Mouse (Mus musculus) limb, embryonic 11.5 days (tissue): Measurements from ENCODE around the gene Tfap4. TPM values are rescaled to one million over a fixed set of nuclear protein-coding genes. Genes with fewer than 3 reads are reported as not detected.

Source experiments
- ATAC-seq: fragments of 200-750 bp; cut with Nextera tagmentation; 2 replicates; pipeline ENCODE4 v1.8.0; 2017; ENCODE audit warnings: low read depth; ENCODE audit not compliant: insufficient number of reproducible peaks, low FRiP score, low TSS enrichment
- DNase-seq: peaks from one replicate; pipeline ENCODE4 v3.0.0-alpha.2; 2015; ENCODE audit warnings: low spot score
- H3K27ac ChIP-seq: fragments of 300-500 bp; sonication (generic); replicated peaks from 2 replicates; pipeline ENCODE4 v1.5.1; 2014; ENCODE audit warnings: low read depth, mild to moderate bottlenecking, low read length
- H3K27me3 ChIP-seq: fragments of 300-500 bp; sonication (generic); 2 replicates; pipeline ENCODE4 v1.6.1; 2014; ENCODE audit warnings: mild to moderate bottlenecking, low read length, mixed read lengths; ENCODE audit not compliant: control insufficient read depth, insufficient read depth
- H3K36me3 ChIP-seq: fragments of 300-500 bp; sonication (generic); 2 replicates; pipeline ENCODE4 v1.6.1; 2014; ENCODE audit warnings: mild to moderate bottlenecking, low read length, moderate library complexity, mixed read lengths; ENCODE audit not compliant: control insufficient read depth, insufficient read depth
- H3K4me1 ChIP-seq: fragments of 300-500 bp; sonication (generic); 2 replicates; pipeline ENCODE4 v1.6.1; 2014; ENCODE audit warnings: low read length, mixed read lengths; ENCODE audit not compliant: control insufficient read depth, insufficient read depth
- H3K4me2 ChIP-seq: fragments of 300-500 bp; sonication (generic); 2 replicates; pipeline ENCODE4 v1.6.1; 2014; ENCODE audit warnings: low read depth, mild to moderate bottlenecking, moderate library complexity; ENCODE audit not compliant: severe bottlenecking
- H3K4me3 ChIP-seq: fragments of 300-500 bp; sonication (generic); 2 replicates; pipeline ENCODE4 v1.5.1; 2014; ENCODE audit warnings: low read depth, low read length
- H3K9ac ChIP-seq: fragments of 300-500 bp; sonication (generic); 2 replicates; pipeline ENCODE4 v1.6.1; 2014; ENCODE audit warnings: mild to moderate bottlenecking, low read length
- H3K9me3 ChIP-seq: fragments of 300-500 bp; sonication (generic); 2 replicates; pipeline ENCODE4 v1.6.1; 2016; ENCODE audit warnings: low read length; ENCODE audit not compliant: control insufficient read depth
- WGBS: fragments of 180-500 bp; shearing (Covaris S2); extraction: QIAGEN DNeasy Blood & Tissue Kit; methylation state at CpG from one replicate; pipeline ENCODE4 v1.1.7; 2014; 5-methylcytosine and 5-hydroxymethylcytosine counted together
- polyA plus RNA-seq: library from polyadenylated mRNA; unstranded; fragments of >200 nt; fragmentation: Nextera tagmentation; extraction: Ambion mirVana; gene quantifications from 2 replicates; pipeline ENCODE4 v1.2.1, GENCODE M21; 2014

Tfap4 gene
- 34.7 and 35.3 TPM in 2 replicates for polyA plus RNA-seq

GRCm38 (mm10) chr16:4559715-4560144 is at the start of gene Tfap4:
Gene Tfap4, minus strand, starts transcription at chr16:4559854.
- Histone ChIP-seq H3K27ac (peak within 1 kb of the TSS; percentile 89), H3K27me3 (no peaks in the 10 kb centered on the region), H3K9ac (peak within 1 kb of the TSS; percentile 85), H3K4me2 (peak within 1 kb of the TSS; percentile 86), H3K4me3 (peak within 1 kb of the TSS; percentile 81), H3K4me1 (peaks cover 14% of the 10 kb centered on the region), H3K36me3 (no peaks in the 10 kb centered on the region), H3K9me3 (no peaks in the 10 kb centered on the region)
- peak; percentile 27; the same call in 1 of the 2 replicates for ATAC-seq
- WGBS, result 0% methylated on average over 17 of the region's 17 CpGs
- DNase-seq, result peak; percentile 93

GRCm38 (mm10) chr16:4608532-4609059 is 48.9 kb upstream of the Tfap4 start:
- no peak for DNase-seq
- peaks cover 16% of the 10 kb centered on the region for H3K36me3 ChIP-seq
- H3K9ac ChIP-seq, result no peak overlapping the region
- peaks cover 42% of the 10 kb centered on the region for H3K4me1 ChIP-seq
- no peaks in the 10 kb centered on the region for H3K27me3 ChIP-seq
- no peak for ATAC-seq
- H3K9me3 ChIP-seq, result no peaks in the 10 kb centered on the region
- no peak overlapping the region for H3K27ac ChIP-seq
- 86% methylated on average over 19 of the region's 19 CpGs for WGBS
- no peak overlapping the region for H3K4me3 ChIP-seq
- no peak overlapping the region for H3K4me2 ChIP-seq

DNA sequence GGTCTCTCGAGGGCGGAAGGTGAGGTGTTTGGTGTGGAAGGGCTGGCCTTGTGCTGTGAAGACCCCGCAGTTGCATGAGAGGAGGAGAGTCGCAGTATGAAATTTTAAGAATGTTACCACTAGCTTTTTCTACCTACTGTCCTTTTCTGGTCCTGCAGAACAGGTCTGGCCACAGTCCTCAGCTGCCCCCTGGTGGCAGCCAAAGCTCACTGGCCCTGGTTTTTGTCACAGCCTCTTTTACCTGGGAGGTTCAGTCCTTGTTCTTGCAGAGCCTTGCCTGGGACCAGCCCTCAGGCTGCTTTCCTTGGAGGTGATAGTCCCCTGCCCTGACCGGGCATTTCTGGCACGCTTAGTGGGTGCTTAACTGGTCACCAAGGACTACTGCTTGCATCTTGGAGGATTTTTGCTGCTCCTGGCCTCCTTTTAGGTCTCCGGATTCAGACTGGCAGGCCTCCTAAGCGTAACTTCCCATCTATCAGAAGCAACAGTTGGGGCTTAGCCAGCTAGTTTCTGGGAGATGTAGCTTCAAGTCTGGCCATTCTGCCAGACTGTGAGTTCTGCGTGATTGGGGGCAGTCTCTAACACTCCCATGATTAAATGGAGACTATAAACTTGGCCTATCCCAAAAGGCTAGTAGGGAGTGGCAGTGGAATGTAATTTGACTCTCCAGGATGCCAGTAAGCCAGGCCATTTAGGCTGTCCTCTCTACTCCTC is 48.3 kb upstream of the Tfap4 start:
- H3K4me3 ChIP-seq, result no peak overlapping the region
- H3K9ac ChIP-seq, result 0 out of 2 replicates have a peak overlapping the region, but pooled peaks have one; percentile 8
- peak; percentile 90 for DNase-seq
- WGBS, result 43% methylated on average over 9 of the region's 9 CpGs
- peaks cover 10% of the 10 kb centered on the region for H3K36me3 ChIP-seq
- peaks cover 48% of the 10 kb centered on the region for H3K4me1 ChIP-seq
- no peak overlapping the region for H3K27ac ChIP-seq
- H3K27me3 ChIP-seq, result no peaks in the 10 kb centered on the region
- no peak overlapping the region for H3K4me2 ChIP-seq
- no peaks in the 10 kb centered on the region for H3K9me3 ChIP-seq
- ATAC-seq, result peak; percentile 18; the same call in 1 of the 2 replicates

DNA sequence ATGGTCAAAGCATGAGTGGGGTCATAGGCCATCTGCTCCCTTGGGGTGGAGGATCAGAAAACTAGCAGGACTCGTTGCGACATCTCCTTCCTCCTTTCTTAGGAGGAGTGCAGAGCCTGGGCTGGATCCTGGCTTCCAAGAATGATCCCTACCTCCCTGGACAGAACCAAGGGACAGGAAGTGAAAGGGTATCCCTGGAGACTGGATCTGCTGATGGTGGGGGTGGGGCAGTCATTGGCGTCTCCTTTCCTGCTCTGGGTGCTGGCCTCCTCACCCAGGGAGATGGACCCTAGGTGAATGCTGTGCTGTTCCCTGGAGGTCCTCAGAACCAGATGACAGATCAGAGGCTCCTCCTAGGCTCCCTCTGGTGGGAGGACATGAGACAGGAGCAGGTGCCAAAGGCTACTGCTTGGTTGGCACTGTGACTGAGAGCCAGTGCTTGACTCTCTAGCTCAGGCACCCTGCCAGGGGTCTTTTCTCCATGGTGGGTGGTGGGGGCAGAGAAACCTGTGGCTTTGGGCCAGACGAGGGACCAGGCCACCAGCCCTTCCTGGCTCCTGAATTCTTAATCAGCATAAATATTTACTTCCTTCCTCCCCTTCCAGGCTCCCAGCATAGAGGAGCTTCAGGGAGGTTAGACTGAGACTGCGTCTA is 46.9 kb upstream of the Tfap4 start:
- Histone ChIP-seq H3K4me1 (peaks cover 62% of the 10 kb centered on the region), H3K36me3 (peaks cover 5% of the 10 kb centered on the region; the same call in 1 of the 2 replicates), H3K27ac (no peak overlapping the region), H3K9me3 (no peaks in the 10 kb centered on the region), H3K4me3 (no peak overlapping the region), H3K4me2 (no peak overlapping the region), H3K9ac (no peak overlapping the region), H3K27me3 (no peaks in the 10 kb centered on the region)
- DNase-seq (no peak), ATAC-seq (no peak)
- WGBS, result 43% methylated on average over 5 of the region's 5 CpGs

- ATAC-seq (no peak), DNase-seq (no peak)
- Histone ChIP-seq H3K27ac (peak overlapping the region; percentile 50), H3K4me3 (no peak overlapping the region), H3K27me3 (no peaks in the 10 kb centered on the region), H3K9ac (no peak overlapping the region), H3K4me2 (no peak overlapping the region), H3K9me3 (no peaks in the 10 kb centered on the region), H3K36me3 (no peaks in the 10 kb centered on the region), H3K4me1 (peaks cover 71% of the 10 kb centered on the region)
- WGBS, result 41% methylated on average over 12 of the region's 13 CpGs
These were observed 46.0 kb upstream of the Tfap4 start for GRCm38 (mm10) chr16:4605514-4606131.

DNA sequence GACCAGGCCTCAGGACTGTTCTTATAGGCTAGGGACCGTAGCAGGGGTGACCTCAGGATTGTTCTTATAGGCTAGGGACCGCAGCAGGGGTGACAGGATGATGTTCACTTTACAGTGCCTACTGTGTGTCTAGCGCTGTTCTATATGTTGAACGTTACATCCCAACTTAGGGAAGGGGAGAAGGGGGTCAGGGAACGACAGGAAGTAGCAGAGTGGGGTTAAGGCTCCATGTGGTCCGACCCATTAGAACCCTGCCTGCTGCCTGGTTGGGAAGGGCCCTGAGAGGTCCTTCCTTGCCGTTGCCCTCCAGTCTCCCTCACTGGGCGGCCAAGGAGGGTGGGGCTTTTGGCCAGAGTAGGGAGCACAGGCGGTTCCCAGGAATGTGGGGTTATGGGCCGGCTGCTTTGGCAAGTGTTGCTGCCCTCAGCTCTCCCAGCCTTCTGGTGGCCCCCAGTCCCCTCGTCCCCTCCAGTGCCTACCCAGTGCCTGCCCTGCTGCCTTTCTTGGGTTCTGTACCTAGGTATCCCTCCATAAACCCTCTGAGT is 44.7 kb upstream of the Tfap4 start:
- ATAC-seq (no peak), DNase-seq (no peak)
- H3K9ac ChIP-seq, result 0 out of 2 replicates have a peak overlapping the region, but pooled peaks have one; percentile 17
- H3K4me2 ChIP-seq, result peak overlapping the region; percentile 5; the same call in 1 of the 2 replicates
- no peaks in the 10 kb centered on the region for H3K27me3 ChIP-seq
- peak overlapping the region; percentile 90 for H3K27ac ChIP-seq
- H3K4me3 ChIP-seq, result no peak overlapping the region
- H3K4me1 ChIP-seq, result peaks cover 77% of the 10 kb centered on the region
- H3K36me3 ChIP-seq, result no peaks in the 10 kb centered on the region
- WGBS, result 73% methylated on average over 11 of the region's 11 CpGs
- H3K9me3 ChIP-seq, result no peaks in the 10 kb centered on the region

DNA sequence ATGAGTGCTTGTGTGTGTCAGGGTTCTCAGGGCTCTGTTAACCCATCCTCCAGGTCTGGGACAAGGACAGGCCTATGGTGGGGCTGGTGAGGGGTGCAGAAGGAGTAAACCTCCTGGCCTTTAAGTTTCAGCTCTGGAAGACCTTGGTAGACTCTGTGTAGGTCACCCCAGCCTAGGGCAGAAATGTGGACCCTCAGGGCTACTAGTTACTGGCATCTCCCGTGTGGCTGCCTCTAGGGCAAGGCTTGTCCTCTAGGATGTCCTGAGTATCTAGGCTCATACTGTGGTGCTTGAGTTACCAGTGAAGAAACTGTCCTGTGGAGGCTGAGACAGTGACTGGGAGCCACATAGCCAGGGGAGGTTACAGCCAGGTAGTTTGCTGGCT is 43.8 kb upstream of the Tfap4 start:
- peak overlapping the region; percentile 28 for H3K4me2 ChIP-seq
- H3K4me3 ChIP-seq, result no peak overlapping the region
- H3K9ac ChIP-seq, result no peak overlapping the region
- no peak for DNase-seq
- peak overlapping the region; percentile 90 for H3K27ac ChIP-seq
- H3K27me3 ChIP-seq, result no peaks in the 10 kb centered on the region
- H3K36me3 ChIP-seq, result no peaks in the 10 kb centered on the region
- no peaks in the 10 kb centered on the region for H3K9me3 ChIP-seq
- ATAC-seq, result peak; percentile 4; the same call in 1 of the 2 replicates
- H3K4me1 ChIP-seq, result peaks cover 85% of the 10 kb centered on the region
- WGBS, result 58% methylated on average over 1 of the region's 1 CpGs
